Mouse (Mus musculus) forebrain, embryonic 15.5 days (tissue): ENCODE results near the gene Pcdh9. TPM values are rescaled to one million over a fixed set of nuclear protein-coding genes. Genes with fewer than 3 reads are reported as not detected.

Source experiments
- ATAC-seq: fragments of 200-750 bp; cut with Nextera tagmentation; replicated peaks from 2 replicates; pipeline ENCODE4 v1.8.0; 2017; ENCODE audit warnings: mild to moderate bottlenecking, moderate TSS enrichment, moderate library complexity
- H3K27ac ChIP-seq: fragments of 300-500 bp; sonication (generic); replicated peaks from 2 replicates; pipeline ENCODE4 v1.5.1; 2015; ENCODE audit warnings: mild to moderate bottlenecking, inconsistent platforms
- H3K27me3 ChIP-seq: fragments of 300-500 bp; sonication (generic); 2 replicates; pipeline ENCODE4 v1.6.1; 2015; ENCODE audit warnings: inconsistent platforms
- H3K36me3 ChIP-seq: fragments of 300-500 bp; sonication (generic); 2 replicates; pipeline ENCODE4 v1.6.1; 2015; ENCODE audit warnings: mild to moderate bottlenecking, inconsistent platforms
- H3K4me1 ChIP-seq: fragments of 300-500 bp; sonication (generic); 2 replicates; pipeline ENCODE4 v1.6.1; 2015; ENCODE audit warnings: inconsistent platforms
- H3K4me2 ChIP-seq: fragments of 300-500 bp; sonication (generic); replicated peaks from 2 replicates; pipeline ENCODE4 v1.6.1; 2015; ENCODE audit warnings: mild to moderate bottlenecking, inconsistent platforms
- H3K4me3 ChIP-seq: fragments of 300-500 bp; sonication (generic); 2 replicates; pipeline ENCODE4 v1.5.1; 2015; ENCODE audit warnings: mild to moderate bottlenecking, inconsistent platforms
- H3K9ac ChIP-seq: fragments of 300-500 bp; sonication (generic); replicated peaks from 2 replicates; pipeline ENCODE4 v1.6.1; 2015; ENCODE audit warnings: mild to moderate bottlenecking, inconsistent platforms
- H3K9me3 ChIP-seq: fragments of 300-500 bp; sonication (generic); 2 replicates; pipeline ENCODE4 v1.6.1; 2016; ENCODE audit warnings: inconsistent platforms
- WGBS: fragments of 180-500 bp; shearing (Covaris S2); methylation state at CpG from one replicate; pipeline ENCODE4 v1.1.7; 2015; ENCODE audit warnings: mixed read lengths; 5-methylcytosine and 5-hydroxymethylcytosine counted together
- polyA plus RNA-seq: library from polyadenylated mRNA; unstranded; fragments of >200 nt; fragmentation: Nextera tagmentation; extraction: Ambion mirVana; gene quantifications from 2 replicates; pipeline ENCODE4 v1.2.1, GENCODE M21; 2015

Pcdh9 gene
- polyA plus RNA-seq, 1 experiment from 2014 or later: 139 TPM

GRCm38 (mm10) chr14:93534928-93535327, 355.6 kb downstream of the Pcdh9 start:
- no peak overlapping the region for H3K4me2 ChIP-seq
- H3K36me3 ChIP-seq: no peaks in the 10 kb centered on the region
- ATAC-seq: no peak
- H3K9ac ChIP-seq: no peak overlapping the region
- no peaks in the 10 kb centered on the region for H3K27me3 ChIP-seq
- no peak overlapping the region for H3K4me3 ChIP-seq
- no peaks in the 10 kb centered on the region for H3K4me1 ChIP-seq
- WGBS: 78% methylated on average over 4 of the region's 4 CpGs
- no peak overlapping the region for H3K27ac ChIP-seq
- H3K9me3 ChIP-seq: no peaks in the 10 kb centered on the region

GRCm38 (mm10) chr14:93523430-93523829, 367.0 kb downstream of the Pcdh9 start:
- no peaks in the 10 kb centered on the region for H3K4me1 ChIP-seq
- WGBS: 81% methylated on average over 8 of the region's 8 CpGs
- H3K4me3 ChIP-seq: no peak overlapping the region
- no peak overlapping the region for H3K9ac ChIP-seq
- H3K27ac ChIP-seq: no peak overlapping the region
- H3K4me2 ChIP-seq: no peak overlapping the region
- no peaks in the 10 kb centered on the region for H3K27me3 ChIP-seq
- no peak for ATAC-seq
- H3K36me3 ChIP-seq: no peaks in the 10 kb centered on the region
- no peaks in the 10 kb centered on the region for H3K9me3 ChIP-seq

GRCm38 (mm10) chr14:93520166-93520565, 370.3 kb downstream of the Pcdh9 start:
- no peak overlapping the region for H3K9ac ChIP-seq
- no peak overlapping the region for H3K4me3 ChIP-seq
- no peak overlapping the region for H3K4me2 ChIP-seq
- no peak for ATAC-seq
- H3K27ac ChIP-seq: no peak overlapping the region
- WGBS: 55% methylated on average over 5 of the region's 5 CpGs
- no peaks in the 10 kb centered on the region for H3K9me3 ChIP-seq
- no peaks in the 10 kb centered on the region for H3K27me3 ChIP-seq
- no peaks in the 10 kb centered on the region for H3K4me1 ChIP-seq
- H3K36me3 ChIP-seq: no peaks in the 10 kb centered on the region

GRCm38 (mm10) chr14:93516679-93517078, 373.8 kb downstream of the Pcdh9 start:
- ATAC-seq: peak; percentile 95
- 43% methylated on average over 3 of the region's 3 CpGs for WGBS
- H3K27me3 ChIP-seq: no peaks in the 10 kb centered on the region

GRCm38 (mm10) chr14:93506107-93506506, 384.4 kb downstream of the Pcdh9 start:
- Histone ChIP-seq H3K27me3 (no peaks in the 10 kb centered on the region), H3K9me3 (no peaks in the 10 kb centered on the region), H3K27ac (no peak overlapping the region), H3K4me2 (no peak overlapping the region), H3K9ac (no peak overlapping the region), H3K36me3 (no peaks in the 10 kb centered on the region), H3K4me1 (peaks cover 6% of the 10 kb centered on the region; the same call in 1 of the 2 replicates), H3K4me3 (no peak overlapping the region)
- no peak for ATAC-seq

More at GRCm38 (mm10) chr14:93516679-93517078, 373.8 kb downstream of the Pcdh9 start:
- H3K9ac ChIP-seq: no peak overlapping the region
- H3K9me3 ChIP-seq: no peaks in the 10 kb centered on the region
- H3K4me2 ChIP-seq: no peak overlapping the region
- H3K27ac ChIP-seq: peak overlapping the region; percentile 50; the same call in 1 of the 2 replicates
- no peaks in the 10 kb centered on the region for H3K4me1 ChIP-seq
- H3K36me3 ChIP-seq: no peaks in the 10 kb centered on the region
- H3K4me3 ChIP-seq: no peak overlapping the region

GRCm38 (mm10) chr14:93498813-93499690, 391.4 kb downstream of the Pcdh9 start:
- Histone ChIP-seq H3K9ac (no peak overlapping the region), H3K4me3 (no peak overlapping the region), H3K27ac (0 out of 2 replicates have a peak overlapping the region, but pooled peaks have one; percentile 13), H3K9me3 (no peaks in the 10 kb centered on the region), H3K4me2 (peak overlapping the region; percentile 28), H3K27me3 (no peaks in the 10 kb centered on the region), H3K4me1 (peaks cover 11% of the 10 kb centered on the region), H3K36me3 (no peaks in the 10 kb centered on the region)
- ATAC-seq: peak; percentile 90
- 16% methylated on average over 13 of the region's 13 CpGs for WGBS

- Histone ChIP-seq H3K4me2 (no peak overlapping the region), H3K9me3 (no peaks in the 10 kb centered on the region), H3K4me3 (no peak overlapping the region), H3K27me3 (no peaks in the 10 kb centered on the region), H3K27ac (no peak overlapping the region), H3K4me1 (no peaks in the 10 kb centered on the region), H3K36me3 (no peaks in the 10 kb centered on the region), H3K9ac (no peak overlapping the region)
- ATAC-seq: no peak
- WGBS: 49% methylated on average over 2 of the region's 2 CpGs
These were observed 415.5 kb downstream of the Pcdh9 start for GRCm38 (mm10) chr14:93474991-93475390.

- Histone ChIP-seq H3K4me3 (no peak overlapping the region), H3K27me3 (no peaks in the 10 kb centered on the region), H3K4me2 (no peak overlapping the region), H3K4me1 (no peaks in the 10 kb centered on the region), H3K9ac (no peak overlapping the region), H3K9me3 (no peaks in the 10 kb centered on the region), H3K27ac (no peak overlapping the region), H3K36me3 (no peaks in the 10 kb centered on the region)
- no peak for ATAC-seq
- WGBS: 77% methylated on average over 8 of the region's 8 CpGs
These were observed 418.0 kb downstream of the Pcdh9 start for GRCm38 (mm10) chr14:93472494-93472893.

- Histone ChIP-seq H3K4me3 (no peak overlapping the region), H3K9ac (no peak overlapping the region), H3K27ac (no peak overlapping the region), H3K27me3 (no peaks in the 10 kb centered on the region), H3K4me1 (peaks cover 3% of the 10 kb centered on the region; the same call in 1 of the 2 replicates), H3K9me3 (no peaks in the 10 kb centered on the region), H3K4me2 (no peak overlapping the region), H3K36me3 (no peaks in the 10 kb centered on the region)
- 60% methylated on average over 4 of the region's 4 CpGs for WGBS
- peak; percentile 69 for ATAC-seq
These were observed 427.1 kb downstream of the Pcdh9 start for GRCm38 (mm10) chr14:93463360-93463892.

GRCm38 (mm10) chr14:93450930-93451665, 439.4 kb downstream of the Pcdh9 start:
- 52% methylated on average over 5 of the region's 5 CpGs for WGBS
- Histone ChIP-seq H3K9me3 (no peaks in the 10 kb centered on the region), H3K4me1 (0 out of 2 replicates have a peak, but pooled peaks cover 3% of the 10 kb centered on the region), H3K36me3 (no peaks in the 10 kb centered on the region), H3K4me3 (no peak overlapping the region), H3K27me3 (no peaks in the 10 kb centered on the region), H3K9ac (no peak overlapping the region), H3K27ac (peak overlapping the region; percentile 75), H3K4me2 (no peak overlapping the region)
- peak; percentile 89 for ATAC-seq

- Histone ChIP-seq H3K4me1 (no peaks in the 10 kb centered on the region), H3K36me3 (no peaks in the 10 kb centered on the region), H3K9ac (no peak overlapping the region), H3K4me2 (no peak overlapping the region), H3K9me3 (no peaks in the 10 kb centered on the region), H3K4me3 (no peak overlapping the region), H3K27me3 (no peaks in the 10 kb centered on the region), H3K27ac (no peak overlapping the region)
- no peak for ATAC-seq
- 43% methylated on average over 2 of the region's 2 CpGs for WGBS
These were observed 448.6 kb downstream of the Pcdh9 start for GRCm38 (mm10) chr14:93441852-93442251.

- no peak overlapping the region for H3K4me2 ChIP-seq
- H3K4me1 ChIP-seq: no peaks in the 10 kb centered on the region
- no peak for ATAC-seq
- WGBS: 79% methylated on average over 1 of the region's 1 CpGs
- H3K4me3 ChIP-seq: no peak overlapping the region
- no peaks in the 10 kb centered on the region for H3K9me3 ChIP-seq
- no peaks in the 10 kb centered on the region for H3K36me3 ChIP-seq
- H3K27me3 ChIP-seq: no peaks in the 10 kb centered on the region
- no peak overlapping the region for H3K27ac ChIP-seq
- no peak overlapping the region for H3K9ac ChIP-seq
These were observed 453.3 kb downstream of the Pcdh9 start for GRCm38 (mm10) chr14:93437226-93437625.
